Mouse (Mus musculus) adrenal gland, adult 10 weeks (tissue): ENCODE measurements around the gene Mcur1. TPM values are rescaled to one million over a fixed set of nuclear protein-coding genes. Genes with fewer than 3 reads are reported as not detected.

Experiments
- polyA plus RNA-seq: library from polyadenylated mRNA; stranded (reverse); fragments of 350-450 nt; fragmentation: Illumina TruSeq; extraction: RNeasy Lipid Tissue Mini Kit (QIAGEN cat#74804); gene quantifications from one replicate; pipeline ENCODE4 v1.2.3, GENCODE M21; 2014; ENCODE audit warnings: low read depth, low replicate concordance

Gene Mcur1
- 47.0 TPM for polyA plus RNA-seq

GRCm38 (mm10) chr13:43559711-43560457, at the start of gene Mcur1:
TSS of gene Mcur1 (minus strand) at chr13:43560191.

Other genes starting within 250 kb of the Mcur1 start
- 10.9 TPM for gene Sirt5, start 194.7 kb downstream of the Mcur1 start, polyA plus RNA-seq
- gene Nol7, start 161.8 kb downstream of the Mcur1 start, polyA plus RNA-seq = 294 TPM
- gene Ranbp9, start 78.9 kb downstream of the Mcur1 start, polyA plus RNA-seq = 164 TPM
- 0.82 TPM for gene Rnf182, start 55.5 kb upstream of the Mcur1 start, polyA plus RNA-seq
- 7.0 TPM for gene Cd83, start 224.6 kb upstream of the Mcur1 start, polyA plus RNA-seq